In the genomic region with DNA sequence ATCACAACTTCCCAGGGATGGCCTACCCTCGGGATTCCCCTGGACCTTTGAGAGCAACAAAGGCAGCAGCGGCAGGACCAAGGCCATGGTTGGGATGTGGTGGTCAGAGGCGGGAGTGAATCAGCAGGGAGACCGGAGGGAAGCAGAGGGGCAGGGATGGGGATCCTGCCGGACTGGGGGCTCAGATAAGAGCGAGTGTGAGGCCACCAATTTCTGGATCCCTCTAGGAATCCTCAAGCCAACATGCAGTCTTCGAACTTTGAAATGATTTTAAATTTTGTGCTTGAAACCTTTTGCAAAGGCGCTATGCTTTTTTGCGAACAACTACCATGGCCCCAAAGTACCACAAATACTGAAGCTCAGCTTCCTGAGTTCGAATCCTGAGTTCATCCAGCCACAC, we compare ENCODE assay signal across 9 mouse cellular contexts. TPM values are rescaled to one million over a fixed set of nuclear protein-coding genes. Genes with fewer than 3 reads are reported as not detected.
DNase-seq lines count a peak whose midpoint lies in the region; ATAC-seq and TF ChIP-seq lines count a peak whose summit lies in the region.
"Had no signal": no experiment of that assay in that cellular context is flagged by ENCODE, and none has a peak within 500 bp of the region (broad histone marks: within the 10 kb centered on the region; RNA-seq: fewer than 3 reads in every experiment).

A gene (minus strand): TSS at position 101 of the 400 bp plus-strand sequence.

- no peak within 1 kb of the TSS for H3K27ac ChIP-seq in liver, adult 2 months (replicated peaks; ENCODE audit: insufficient read depth, low read depth, low read length)
- H3K27ac ChIP-seq in embryonic facial prominence, embryonic 15.5 days (replicated peaks), result peak within 1 kb of the TSS; percentile 80
- H3K27ac ChIP-seq in intestine, postnatal 0 days (ENCODE audit: low read depth, low read length), result peak within 1 kb of the TSS; percentile 23; the same call in 1 of the 2 replicates
- H3K27ac ChIP-seq in neural tube, embryonic 13.5 days (replicated peaks), result no peak within 1 kb of the TSS

- DNase-seq in liver, adult 2 months (ENCODE audit: extremely low read depth, low read depth, low spot score), result no peak
- DNase-seq in liver, result no peak
- DNase-seq in layer of hippocampus, adult 8-10 months (ENCODE audit: low spot score in 2 of 2), result no peak
- DNase-seq in B cell, adult 2 months, result no peak

- no peak for TF ChIP-seq CTCF in liver, adult 2 months (IDR thresholded peaks at IDR 0.05; ENCODE audit: low read depth, low read length)
- TF ChIP-seq CTCF in intestine, postnatal 0 days (IDR thresholded peaks at IDR 0.05; ENCODE audit: low read depth), result no peak

- peak within 1 kb of the TSS; percentile 24 for H3K4me3 ChIP-seq in liver, adult 2 months (ENCODE audit: insufficient read depth, low read depth, low read length)
- peak within 1 kb of the TSS; percentile 41 for H3K4me3 ChIP-seq in embryonic facial prominence, embryonic 15.5 days (replicated peaks)
- peak within 1 kb of the TSS; percentile 34 for H3K4me3 ChIP-seq in intestine, postnatal 0 days (ENCODE audit: low read depth, low read length)
- H3K4me3 ChIP-seq in neural tube, embryonic 13.5 days, result peak within 1 kb of the TSS; percentile 28

- H3K79me2 ChIP-seq in liver, adult 2 months (ENCODE audit: control insufficient read depth, insufficient read depth, low read length), result no peaks in the 10 kb centered on the region

- peaks cover 2% of the 10 kb centered on the region; the same call in 1 of the 2 replicates for H3K27me3 ChIP-seq in liver, adult 2 months (ENCODE audit: control insufficient read depth, insufficient read depth, low read length)
- peaks cover 22% of the 10 kb centered on the region; the same call in 1 of the 2 replicates for H3K27me3 ChIP-seq in embryonic facial prominence, embryonic 15.5 days
- H3K27me3 ChIP-seq in intestine, postnatal 0 days (replicated peaks; ENCODE audit: control insufficient read depth, insufficient read depth, low read length), result peaks cover 7% of the 10 kb centered on the region; the same call in 1 of the 2 replicates
- peaks cover 54% of the 10 kb centered on the region for H3K27me3 ChIP-seq in neural tube, embryonic 13.5 days

- no peak within 1 kb of the TSS for H3K9ac ChIP-seq in liver, adult 2 months (ENCODE audit: low read depth, low read length)
- 0 out of 2 replicates have a peak within 1 kb of the TSS, but pooled peaks have one; percentile 26 for H3K9ac ChIP-seq in embryonic facial prominence, embryonic 15.5 days
- peak within 1 kb of the TSS; percentile 45; the same call in 1 of the 2 replicates for H3K9ac ChIP-seq in intestine, postnatal 0 days (ENCODE audit: low read depth, low read length)
- peak within 1 kb of the TSS; percentile 59 for H3K9ac ChIP-seq in neural tube, embryonic 13.5 days

- TF ChIP-seq POLR2A in liver, adult 2 months (IDR thresholded peaks at IDR 0.05; ENCODE audit: extremely low read depth, insufficient read depth, low read length), result no peak

- no peaks in the 10 kb centered on the region for H3K4me1 ChIP-seq in liver, adult 2 months (ENCODE audit: control insufficient read depth, insufficient read depth, low read length)
- H3K4me1 ChIP-seq in embryonic facial prominence, embryonic 15.5 days, result peaks cover 27% of the 10 kb centered on the region
- peaks cover 9% of the 10 kb centered on the region; the same call in 1 of the 2 replicates for H3K4me1 ChIP-seq in intestine, postnatal 0 days (replicated peaks; ENCODE audit: control insufficient read depth, insufficient read depth, low read length)
- H3K4me1 ChIP-seq in neural tube, embryonic 13.5 days (replicated peaks), result peaks cover 20% of the 10 kb centered on the region

- no peaks in the 10 kb centered on the region for H3K36me3 ChIP-seq in liver, adult 2 months (ENCODE audit: control insufficient read depth, insufficient read depth, low read length)
- peaks cover 19% of the 10 kb centered on the region for H3K36me3 ChIP-seq in embryonic facial prominence, embryonic 15.5 days
- H3K36me3 ChIP-seq in intestine, postnatal 0 days (ENCODE audit: control insufficient read depth, insufficient read depth), result peaks cover 8% of the 10 kb centered on the region
- peaks cover 19% of the 10 kb centered on the region for H3K36me3 ChIP-seq in neural tube, embryonic 13.5 days

- no peaks in the 10 kb centered on the region for H3K9me3 ChIP-seq in embryonic facial prominence, embryonic 15.5 days (replicated peaks)
- no peaks in the 10 kb centered on the region for H3K9me3 ChIP-seq in intestine, postnatal 0 days (ENCODE audit: control insufficient read depth)
- H3K9me3 ChIP-seq in neural tube, embryonic 13.5 days, result no peaks in the 10 kb centered on the region

- ATAC-seq in embryonic facial prominence, embryonic 15.5 days (ENCODE audit: insufficient number of reproducible peaks, low FRiP score, low TSS enrichment, low read depth), result no peak
- no peak for ATAC-seq in intestine, postnatal 0 days
- no peak for ATAC-seq in neural tube, embryonic 13.5 days (ENCODE audit: low read depth)
- ATAC-seq in inflammation-experienced regulatory T-cells, adult 6 months, result no peak

- 50% methylated on average over 10 of the region's 10 CpGs for WGBS in liver, adult 2 months
- 52% methylated on average over 10 of the region's 10 CpGs for WGBS in embryonic facial prominence, embryonic 15.5 days
- WGBS in intestine, postnatal 0 days, result 69% methylated on average over 10 of the region's 10 CpGs
- 46% methylated on average over 10 of the region's 10 CpGs for WGBS in neural tube, embryonic 13.5 days

- H3K4me2 ChIP-seq in embryonic facial prominence, embryonic 15.5 days (replicated peaks), result peak within 1 kb of the TSS; percentile 54
- H3K4me2 ChIP-seq in intestine, postnatal 0 days (replicated peaks; ENCODE audit: low read depth), result peak within 1 kb of the TSS; percentile 71
- peak within 1 kb of the TSS; percentile 55 for H3K4me2 ChIP-seq in neural tube, embryonic 13.5 days

RNA-seq across cellular contexts. Expression of the gene that starts here (rescaled TPM):
- total RNA-seq in liver, adult 2 months (2014; rRNA removed), result 0.18 TPM in 1 of 2 replicates, not detected in the other
- 0.06 TPM in 1 of 2 replicates, not detected in the other for polyA plus RNA-seq in liver, adult 2 months (2012; rRNA removed)
- polyA plus RNA-seq in embryonic facial prominence, embryonic 15.5 days (2015; fragmentation: Nextera tagmentation; extraction: Ambion mirVana), result 1.1 and 1.4 TPM in 2 replicates
- 0.13 and 0.17 TPM in 2 replicates for polyA plus RNA-seq in intestine, postnatal 0 days (2015; fragmentation: Nextera tagmentation; extraction: Ambion mirVana)
- polyA plus RNA-seq in neural tube, embryonic 13.5 days (2015; fragmentation: Nextera tagmentation; extraction: Ambion mirVana), result 0.28 and 0.38 TPM in 2 replicates
- not detected for polyA plus RNA-seq in inflammation-experienced regulatory T-cells, adult 6 months (2017; shearing (Covaris generic))
- total RNA-seq in layer of hippocampus, adult 8-10 months (2022), result under 1 TPM in 1 of 4 experiments, not detected in 3; 0.48 TPM
- polyA plus RNA-seq: cortical plate, adult 2 months had no signal

Comparison
In these comparisons a context has a peak if more than half of its experiments do, and no peak if none do; other contexts are left out.
1. H3K27ac ChIP-seq: peak in embryonic facial prominence, embryonic 15.5 days (single experiment) and intestine, postnatal 0 days (single experiment); none in liver, adult 2 months (single experiment) and neural tube, embryonic 13.5 days (single experiment).
2. Peak in every context shown above with its lines, with median percentiles within 50 percentile points of each other: H3K4me3 ChIP-seq and H3K4me2 ChIP-seq.